Mouse (Mus musculus): ENCODE measurements around the gene Ess2. TPM values are rescaled to one million over a fixed set of nuclear protein-coding genes. Genes with fewer than 3 reads are reported as not detected.
A peak's percentile ranks its signal among the peaks of the same experiment; 100 is the strongest.

Gene Ess2
- polyA plus RNA-seq, 1 experiment from 2014 or later: 42.2 TPM

DNA sequence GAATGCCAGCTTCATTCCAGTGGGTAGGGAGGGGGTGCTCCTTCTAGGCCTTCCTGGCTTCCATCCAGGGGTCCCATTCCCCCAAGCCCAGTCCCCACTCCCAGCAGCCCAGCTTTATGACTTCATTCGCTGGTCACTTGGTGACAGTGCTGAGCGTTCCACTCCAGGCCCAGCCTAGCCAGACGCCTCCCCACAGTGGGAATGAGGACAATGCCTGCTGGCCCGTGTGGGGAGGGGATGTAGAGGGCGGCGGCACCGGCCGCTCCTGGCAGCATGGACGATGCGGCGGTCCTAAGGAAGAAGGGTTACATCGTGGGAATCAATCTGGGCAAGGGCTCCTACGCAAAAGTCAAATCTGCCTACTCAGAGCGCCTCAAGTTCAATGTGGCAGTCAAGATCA, 12.7 kb downstream of the Ess2 start, which contains the start of the genes Dgcr2 and Tssk2:
Dgcr2 (minus strand) TSS at position 101 of the 400 bp plus-strand sequence.
Tssk2 (plus strand) TSS at position 176 of the 400 bp plus-strand sequence.
- H3K36me3 ChIP-seq (ENCODE audit: control insufficient read depth, insufficient read depth, low read length): peaks cover 19% of the 10 kb centered on the region
- no peak within 1 kb of the TSS for H3K27ac ChIP-seq (replicated peaks; ENCODE audit: low read depth, low read length)
- H3K27me3 ChIP-seq (ENCODE audit: control insufficient read depth, insufficient read depth, low read length): no peaks in the 10 kb centered on the region
- H3K4me3 ChIP-seq (ENCODE audit: low read depth, low read length): no peak within 1 kb of the TSS
- DNase-seq (ENCODE audit: low spot score) (no peak), ATAC-seq (ENCODE audit: insufficient number of reproducible peaks, low FRiP score, low TSS enrichment, low read depth) (no peak)
- no peaks in the 10 kb centered on the region for H3K9me3 ChIP-seq (ENCODE audit: control insufficient read depth, low read length)
- H3K4me1 ChIP-seq (ENCODE audit: control insufficient read depth, insufficient read depth, low read length): no peaks in the 10 kb centered on the region
- 93% methylated on average over 14 of the region's 14 CpGs for WGBS
- H3K9ac ChIP-seq (ENCODE audit: low read length): no peak within 1 kb of the TSS
- H3K4me2 ChIP-seq (ENCODE audit: low read depth, severe bottlenecking): no peak within 1 kb of the TSS

DNA sequence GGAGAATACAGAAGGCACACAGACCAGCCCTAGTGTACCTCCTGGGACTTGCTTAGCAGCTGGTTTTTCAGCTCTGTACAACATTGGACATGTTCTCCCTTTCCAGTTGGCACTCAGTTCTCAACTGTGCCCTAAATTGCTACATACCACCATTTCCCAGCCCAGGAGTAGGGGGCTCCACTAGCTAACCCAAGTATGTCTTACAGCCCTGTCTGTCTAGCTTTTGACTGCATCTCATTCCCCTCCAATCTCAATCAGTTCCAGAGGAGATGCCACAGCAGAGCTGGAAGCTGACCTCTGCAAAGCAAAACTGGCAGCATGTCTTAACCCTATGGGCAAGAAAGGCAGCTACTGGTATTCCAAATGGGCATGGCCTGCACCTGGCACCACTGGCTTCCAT, 15.1 kb downstream of the Ess2 start:
- Histone ChIP-seq H3K4me3 (ENCODE audit: low read depth, low read length) (no peak overlapping the region), H3K4me1 (ENCODE audit: control insufficient read depth, insufficient read depth, low read length) (0 out of 2 replicates have a peak, but pooled peaks cover 3% of the 10 kb centered on the region), H3K4me2 (ENCODE audit: low read depth, severe bottlenecking) (no peak overlapping the region), H3K9ac (ENCODE audit: low read length) (no peak overlapping the region), H3K9me3 (ENCODE audit: control insufficient read depth, low read length) (no peaks in the 10 kb centered on the region), H3K27me3 (ENCODE audit: control insufficient read depth, insufficient read depth, low read length) (no peaks in the 10 kb centered on the region), H3K36me3 (ENCODE audit: control insufficient read depth, insufficient read depth, low read length) (peaks cover 2% of the 10 kb centered on the region; the same call in 1 of the 2 replicates), H3K27ac (replicated peaks; ENCODE audit: low read depth, low read length) (no peak overlapping the region)
- ATAC-seq (ENCODE audit: insufficient number of reproducible peaks, low FRiP score, low TSS enrichment, low read depth): no peak
- no peak for DNase-seq (ENCODE audit: low spot score)

DNA sequence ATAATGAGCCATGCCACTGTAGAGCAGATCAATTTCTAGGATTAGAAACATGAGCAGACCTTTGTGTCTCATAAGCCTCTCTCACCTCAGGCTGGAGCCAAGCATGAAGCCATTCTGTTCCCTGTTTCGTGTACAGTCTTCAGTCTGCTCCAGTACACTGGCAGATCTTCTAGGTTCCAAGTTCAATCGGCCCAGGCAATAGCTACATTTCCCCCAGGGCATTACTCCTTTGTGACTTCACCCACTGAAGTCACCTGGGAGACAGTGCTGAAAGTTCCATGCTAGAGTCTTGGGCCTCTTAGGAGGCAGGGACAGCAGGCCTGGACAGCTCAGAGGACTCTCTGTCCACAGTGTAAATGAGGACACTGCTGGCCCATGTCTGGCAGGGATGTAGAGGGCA, 17.2 kb downstream of the Ess2 start, which contains the start of gene Tssk1:
Tssk1 (plus strand) TSS at position 301 of the 400 bp plus-strand sequence.
- Histone ChIP-seq H3K9me3 (ENCODE audit: control insufficient read depth, low read length) (no peaks in the 10 kb centered on the region), H3K36me3 (ENCODE audit: control insufficient read depth, insufficient read depth, low read length) (0 out of 2 replicates have a peak, but pooled peaks cover 2% of the 10 kb centered on the region), H3K9ac (ENCODE audit: low read length) (no peak within 1 kb of the TSS), H3K4me1 (ENCODE audit: control insufficient read depth, insufficient read depth, low read length) (peaks cover 13% of the 10 kb centered on the region), H3K4me3 (ENCODE audit: low read depth, low read length) (no peak within 1 kb of the TSS), H3K4me2 (ENCODE audit: low read depth, severe bottlenecking) (no peak within 1 kb of the TSS), H3K27me3 (ENCODE audit: control insufficient read depth, insufficient read depth, low read length) (no peaks in the 10 kb centered on the region), H3K27ac (replicated peaks; ENCODE audit: low read depth, low read length) (no peak within 1 kb of the TSS)
- DNase-seq (ENCODE audit: low spot score) (no peak), ATAC-seq (ENCODE audit: insufficient number of reproducible peaks, low FRiP score, low TSS enrichment, low read depth) (no peak)
- 85% methylated on average over 2 of the region's 2 CpGs for WGBS

DNA sequence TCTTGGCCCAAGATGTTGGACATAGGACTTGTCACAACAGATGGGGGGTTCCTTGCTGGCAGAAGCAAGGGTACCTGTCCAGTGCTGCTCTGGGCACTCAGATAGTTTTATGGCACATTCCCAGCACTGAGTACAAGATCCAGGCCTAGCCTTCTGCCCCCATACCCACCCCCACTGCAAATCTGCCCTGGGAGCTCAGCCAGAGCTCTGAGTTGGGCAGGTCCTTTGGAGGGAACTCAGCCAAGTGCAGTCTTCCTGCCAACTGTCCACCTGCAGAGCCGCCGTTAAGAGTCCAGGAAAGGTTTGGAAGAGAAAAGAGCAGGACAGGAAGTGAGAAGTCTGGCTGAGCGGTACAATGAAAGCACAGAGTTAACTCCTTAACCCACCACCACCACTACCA, 18.5 kb downstream of the Ess2 start:
- Histone ChIP-seq H3K4me3 (ENCODE audit: low read depth, low read length) (no peak overlapping the region), H3K4me1 (ENCODE audit: control insufficient read depth, insufficient read depth, low read length) (peaks cover 13% of the 10 kb centered on the region), H3K9me3 (ENCODE audit: control insufficient read depth, low read length) (no peaks in the 10 kb centered on the region), H3K4me2 (ENCODE audit: low read depth, severe bottlenecking) (no peak overlapping the region), H3K36me3 (ENCODE audit: control insufficient read depth, insufficient read depth, low read length) (no peaks in the 10 kb centered on the region), H3K9ac (ENCODE audit: low read length) (no peak overlapping the region), H3K27me3 (ENCODE audit: control insufficient read depth, insufficient read depth, low read length) (no peaks in the 10 kb centered on the region), H3K27ac (replicated peaks; ENCODE audit: low read depth, low read length) (no peak overlapping the region)
- ATAC-seq (ENCODE audit: insufficient number of reproducible peaks, low FRiP score, low TSS enrichment, low read depth) (no peak), DNase-seq (ENCODE audit: low spot score) (no peak)
- 79% methylated on average over 3 of the region's 3 CpGs for WGBS

DNA sequence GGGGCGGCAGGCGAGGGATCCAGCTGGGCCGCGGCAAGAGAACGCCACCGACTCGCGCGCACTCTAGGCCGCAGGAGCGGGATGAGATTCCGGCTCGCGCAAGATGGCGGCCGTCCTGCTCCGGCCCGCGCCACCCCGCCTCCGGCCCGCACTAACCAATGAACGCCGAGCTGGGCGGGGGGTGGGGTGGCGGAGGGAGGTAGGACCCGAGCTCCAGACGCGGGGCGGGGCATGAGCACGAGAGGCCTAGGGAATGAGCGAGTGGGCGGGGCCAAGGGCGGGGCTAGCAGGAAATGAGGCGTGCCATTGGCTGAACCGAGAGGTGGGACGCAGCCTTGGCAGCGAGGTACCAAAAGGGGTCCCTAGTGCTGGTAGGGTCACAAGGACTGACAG, 19.6 kb downstream of the Ess2 start, which contains the start of gene Gm20518:
Gm20518 (minus strand) TSS at position 105 of the 393 bp plus-strand sequence.
- DNase-seq (ENCODE audit: low spot score) (peak; percentile 100), ATAC-seq (ENCODE audit: insufficient number of reproducible peaks, low FRiP score, low TSS enrichment, low read depth) (peak; percentile 97)
- no peaks in the 10 kb centered on the region for H3K9me3 ChIP-seq (ENCODE audit: control insufficient read depth, low read length)
- H3K36me3 ChIP-seq (ENCODE audit: control insufficient read depth, insufficient read depth, low read length): no peaks in the 10 kb centered on the region
- H3K9ac ChIP-seq (ENCODE audit: low read length): peak within 1 kb of the TSS; percentile 92
- peak within 1 kb of the TSS; percentile 85 for H3K27ac ChIP-seq (replicated peaks; ENCODE audit: low read depth, low read length)
- no peaks in the 10 kb centered on the region for H3K27me3 ChIP-seq (ENCODE audit: control insufficient read depth, insufficient read depth, low read length)
- under 1% methylated on average over 38 of the region's 38 CpGs for WGBS
- peak within 1 kb of the TSS; percentile 85 for H3K4me2 ChIP-seq (ENCODE audit: low read depth, severe bottlenecking)
- H3K4me3 ChIP-seq (ENCODE audit: low read depth, low read length): peak within 1 kb of the TSS; percentile 91
- peaks cover 13% of the 10 kb centered on the region for H3K4me1 ChIP-seq (ENCODE audit: control insufficient read depth, insufficient read depth, low read length)

DNA sequence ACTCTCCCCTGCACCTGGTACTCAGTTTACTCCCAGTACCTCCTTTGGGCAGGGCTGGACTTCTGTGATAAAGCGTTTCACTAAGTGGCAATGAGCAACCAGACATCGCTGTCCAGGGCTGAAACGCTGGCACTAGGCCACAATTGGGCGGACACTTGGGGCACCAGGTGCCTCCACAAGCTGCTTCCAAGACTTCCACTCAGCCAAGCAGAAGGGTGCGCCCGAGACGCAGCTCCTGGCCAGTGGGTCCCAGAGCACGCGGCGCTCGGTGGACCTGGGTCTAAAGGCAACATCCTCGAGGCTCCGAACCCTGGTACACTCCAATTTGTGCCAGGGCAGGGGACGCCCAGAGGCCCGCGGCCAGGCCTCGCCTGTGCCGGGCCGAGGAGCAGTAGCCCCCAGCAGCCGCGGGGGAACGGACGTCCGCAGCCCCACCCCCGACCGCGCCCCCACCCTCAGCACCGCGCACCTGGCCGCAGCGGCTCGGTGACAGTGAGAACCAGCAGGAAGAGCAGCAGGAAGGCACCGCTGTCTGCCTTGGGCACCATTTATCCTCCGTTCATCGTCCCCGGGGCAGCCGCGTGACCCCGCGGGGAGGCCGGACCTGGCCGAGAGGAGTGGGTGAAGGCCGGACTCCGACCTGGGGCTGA, 20.1 kb downstream of the Ess2 start:
- no peaks in the 10 kb centered on the region for H3K9me3 ChIP-seq (ENCODE audit: control insufficient read depth, low read length)
- H3K27me3 ChIP-seq (ENCODE audit: control insufficient read depth, insufficient read depth, low read length): no peaks in the 10 kb centered on the region
- WGBS: under 1% methylated on average over 41 of the region's 44 CpGs
- peak; percentile 59; the same call in 1 of the 2 replicates for ATAC-seq (ENCODE audit: insufficient number of reproducible peaks, low FRiP score, low TSS enrichment, low read depth)
- H3K36me3 ChIP-seq (ENCODE audit: control insufficient read depth, insufficient read depth, low read length): no peaks in the 10 kb centered on the region
- peak overlapping the region; percentile 92 for H3K9ac ChIP-seq (ENCODE audit: low read length)
- peak overlapping the region; percentile 91 for H3K4me3 ChIP-seq (ENCODE audit: low read depth, low read length)
- peak overlapping the region; percentile 85 for H3K4me2 ChIP-seq (ENCODE audit: low read depth, severe bottlenecking)
- DNase-seq (ENCODE audit: low spot score): peak; percentile 67
- peak overlapping the region; percentile 85 for H3K27ac ChIP-seq (replicated peaks; ENCODE audit: low read depth, low read length)
- peaks cover 13% of the 10 kb centered on the region for H3K4me1 ChIP-seq (ENCODE audit: control insufficient read depth, insufficient read depth, low read length)

DNA sequence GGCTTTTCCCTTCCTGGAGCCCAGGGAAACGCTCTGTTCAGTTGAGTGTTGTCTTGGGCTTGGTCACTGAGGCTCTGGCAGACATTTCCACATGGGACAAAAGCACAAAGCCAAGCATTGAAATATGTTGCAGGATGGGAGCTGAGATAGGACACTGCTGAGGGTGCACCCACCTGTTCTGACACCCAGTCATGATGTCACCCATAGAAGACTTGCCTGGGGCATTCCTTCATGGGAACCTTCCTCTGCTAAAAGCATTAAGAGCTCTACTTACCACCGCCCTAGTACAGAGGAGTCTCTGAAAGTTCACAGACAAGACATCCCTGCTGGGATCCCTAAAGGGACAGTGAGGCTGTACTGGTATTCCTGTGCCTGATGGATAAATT, 20.8 kb downstream of the Ess2 start:
- ATAC-seq (ENCODE audit: insufficient number of reproducible peaks, low FRiP score, low TSS enrichment, low read depth) (no peak), DNase-seq (ENCODE audit: low spot score) (no peak)
- 60% methylated on average over 2 of the region's 2 CpGs for WGBS
- no peaks in the 10 kb centered on the region for H3K9me3 ChIP-seq (ENCODE audit: control insufficient read depth, low read length)
- H3K27ac ChIP-seq (replicated peaks; ENCODE audit: low read depth, low read length): no peak overlapping the region
- H3K36me3 ChIP-seq (ENCODE audit: control insufficient read depth, insufficient read depth, low read length): no peaks in the 10 kb centered on the region
- H3K27me3 ChIP-seq (ENCODE audit: control insufficient read depth, insufficient read depth, low read length): no peaks in the 10 kb centered on the region
- H3K9ac ChIP-seq (ENCODE audit: low read length): peak overlapping the region; percentile 92
- H3K4me1 ChIP-seq (ENCODE audit: control insufficient read depth, insufficient read depth, low read length): peaks cover 13% of the 10 kb centered on the region
- H3K4me3 ChIP-seq (ENCODE audit: low read depth, low read length): peak overlapping the region; percentile 91
- peak overlapping the region; percentile 85 for H3K4me2 ChIP-seq (ENCODE audit: low read depth, severe bottlenecking)

DNA sequence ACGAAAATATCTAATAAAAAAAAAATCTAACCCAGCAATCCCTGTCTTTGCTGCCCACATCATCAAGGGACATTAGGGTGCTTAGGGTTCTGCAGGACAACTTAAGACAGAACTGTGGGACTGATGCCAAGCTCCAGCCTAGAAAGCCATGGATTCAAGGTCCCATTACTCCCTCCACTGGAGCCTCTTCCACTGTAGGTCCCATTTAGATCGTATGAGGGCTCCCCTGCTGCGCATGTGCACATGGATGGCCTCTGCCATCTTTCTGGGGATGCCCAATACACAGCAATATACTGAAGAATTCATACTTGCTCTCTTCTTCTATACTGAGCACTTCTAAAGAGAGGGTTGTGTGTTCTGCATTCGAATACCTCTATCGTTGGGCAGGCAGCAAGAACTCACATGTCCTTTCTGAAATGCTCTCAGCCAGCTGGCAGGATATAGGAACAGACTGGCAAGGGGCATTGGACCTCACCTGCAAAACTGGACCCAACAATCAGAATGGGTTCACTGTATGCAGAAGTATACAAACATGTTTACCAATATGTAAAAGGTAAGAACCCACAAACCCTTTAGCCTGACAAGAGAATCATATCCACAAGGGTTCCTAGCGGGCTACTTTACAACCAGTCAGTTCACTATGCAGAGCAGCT, 21.3 kb downstream of the Ess2 start:
- no peak for DNase-seq (ENCODE audit: low spot score)
- Histone ChIP-seq H3K9ac (ENCODE audit: low read length) (peak overlapping the region; percentile 92; the same call in 1 of the 2 replicates), H3K9me3 (ENCODE audit: control insufficient read depth, low read length) (no peaks in the 10 kb centered on the region), H3K4me2 (ENCODE audit: low read depth, severe bottlenecking) (peak overlapping the region; percentile 85), H3K27me3 (ENCODE audit: control insufficient read depth, insufficient read depth, low read length) (no peaks in the 10 kb centered on the region), H3K36me3 (ENCODE audit: control insufficient read depth, insufficient read depth, low read length) (no peaks in the 10 kb centered on the region), H3K4me3 (ENCODE audit: low read depth, low read length) (peak overlapping the region; percentile 91; the same call in 1 of the 2 replicates), H3K27ac (replicated peaks; ENCODE audit: low read depth, low read length) (no peak overlapping the region), H3K4me1 (ENCODE audit: control insufficient read depth, insufficient read depth, low read length) (peaks cover 13% of the 10 kb centered on the region)
- ATAC-seq (ENCODE audit: insufficient number of reproducible peaks, low FRiP score, low TSS enrichment, low read depth): no peak
- WGBS: 88% methylated on average over 6 of the region's 6 CpGs
